Mouse (Mus musculus) bone marrow macrophage, adult 2 months (primary cell): ENCODE measurements around the gene Psen1.

Source experiments
- CTCF ChIP-seq: IDR thresholded peaks from 2 replicates; pipeline ENCODE4 v1.5.1; 2012; ENCODE audit warnings: low read depth, mild to moderate bottlenecking, low read length, moderate library complexity
- POLR2A ChIP-seq: IDR thresholded peaks from 2 replicates; pipeline ENCODE4 v1.6.1; 2012; ENCODE audit warnings: mild to moderate bottlenecking, low read depth, low read length, borderline replicate concordance

- TF ChIP-seq CTCF, result no peak
- TF ChIP-seq POLR2A, result no peak
Measured at GRCm38 (mm10) chr12:83775621-83776020, 87.7 kb downstream of the Psen1 start.
